Mouse (Mus musculus) bone marrow macrophage, adult 2 months (primary cell): Measurements from ENCODE around the gene Nat10. TPM values are rescaled to one million over a fixed set of nuclear protein-coding genes. Genes with fewer than 3 reads are reported as not detected.

Experiments used
- H3K27ac ChIP-seq: 2 replicates; pipeline ENCODE4 v1.5.1; 2012; ENCODE audit warnings: low read depth, low read length; ENCODE audit not compliant: insufficient read depth
- H3K4me1 ChIP-seq: 2 replicates; pipeline ENCODE4 v1.6.1; 2012; ENCODE audit warnings: low read length; ENCODE audit not compliant: control insufficient read depth, insufficient read depth
- H3K4me3 ChIP-seq: 2 replicates; pipeline ENCODE4 v1.5.1; 2012; ENCODE audit warnings: mild to moderate bottlenecking, low read length, moderate library complexity; ENCODE audit not compliant: insufficient read depth
- CTCF ChIP-seq: IDR thresholded peaks from 2 replicates; pipeline ENCODE4 v1.5.1; 2012; ENCODE audit warnings: low read depth, mild to moderate bottlenecking, low read length, moderate library complexity
- POLR2A ChIP-seq: IDR thresholded peaks from 2 replicates; pipeline ENCODE4 v1.6.1; 2012; ENCODE audit warnings: mild to moderate bottlenecking, low read depth, low read length, borderline replicate concordance
- polyA plus RNA-seq: library from polyadenylated mRNA; stranded (reverse); fragments of >200 nt; gene quantifications from 2 replicates; pipeline ENCODE4 v1.2.4, GENCODE M21; 2012; ENCODE audit not compliant: missing spikeins, insufficient read depth, insufficient read length

The Nat10 gene
- polyA plus RNA-seq, 1 experiment: 8.7 TPM

DNA sequence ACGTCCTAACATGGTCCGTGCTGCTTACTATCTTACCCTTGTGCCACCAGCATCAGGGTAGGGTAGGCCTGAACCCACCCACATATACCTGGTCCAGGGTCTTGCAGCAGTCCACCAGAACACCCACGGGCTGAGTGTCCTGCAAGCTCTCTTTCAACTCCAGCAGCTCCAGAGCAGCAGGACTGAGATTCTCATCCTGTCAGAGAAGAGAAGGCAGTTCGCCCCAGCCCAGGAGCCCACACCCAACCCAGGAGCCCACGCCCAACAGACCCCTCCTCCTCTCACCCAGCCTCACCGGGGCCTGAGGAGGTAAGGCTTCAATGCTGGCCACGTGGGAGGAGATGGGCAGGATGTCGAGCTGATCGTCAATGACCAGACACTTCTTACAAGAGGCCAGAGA, 13.2 kb downstream of the Nat10 start:
- H3K27ac ChIP-seq: no peak overlapping the region
- H3K4me1 ChIP-seq: peaks cover 3% of the 10 kb centered on the region; the same call in 1 of the 2 replicates
- no peak overlapping the region for H3K4me3 ChIP-seq
- TF ChIP-seq CTCF: no peak

DNA sequence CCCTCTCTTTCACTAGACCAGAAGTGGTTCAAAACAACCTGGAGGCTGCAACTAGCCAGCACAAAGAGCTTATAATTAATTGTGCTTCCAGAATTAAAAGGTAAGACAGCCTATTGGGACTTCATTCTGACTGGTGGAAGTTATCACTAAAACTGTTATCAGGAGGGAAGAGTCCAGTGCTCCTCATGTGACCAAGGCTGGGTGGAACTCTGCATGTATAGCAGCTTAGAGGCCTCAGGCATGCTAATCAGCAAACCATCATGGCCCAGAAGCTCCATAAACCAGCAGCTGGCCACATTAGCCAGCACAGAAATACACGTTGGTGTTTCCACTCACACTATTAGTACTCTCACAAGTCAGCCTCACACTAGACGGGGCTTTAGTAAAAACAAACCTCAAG, 14.3 kb downstream of the Nat10 start:
- Histone ChIP-seq H3K27ac (no peak overlapping the region), H3K4me3 (no peak overlapping the region), H3K4me1 (peaks cover 3% of the 10 kb centered on the region; the same call in 1 of the 2 replicates)
- TF ChIP-seq CTCF (no peak), POLR2A (no peak)

DNA sequence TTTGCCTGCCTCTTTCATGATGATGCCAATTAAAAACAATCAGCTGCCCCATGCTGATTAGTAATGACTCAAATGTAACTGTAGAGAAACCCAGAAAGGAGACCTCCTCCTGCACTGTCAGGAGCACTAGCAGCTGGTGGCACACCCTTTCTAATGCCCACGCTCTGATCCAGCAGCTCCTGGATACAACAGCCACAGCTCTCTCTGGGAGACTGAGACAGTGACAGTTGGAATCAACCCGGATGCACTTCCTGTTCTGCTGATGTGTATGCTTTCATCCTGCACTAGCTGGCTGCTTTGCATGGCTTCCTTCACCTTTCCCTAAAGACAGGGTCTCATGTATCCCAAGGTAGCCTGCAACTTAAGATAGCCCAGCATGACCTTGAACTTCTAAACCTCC, 15.0 kb downstream of the Nat10 start:
- no peak overlapping the region for H3K4me3 ChIP-seq
- H3K4me1 ChIP-seq: peaks cover 3% of the 10 kb centered on the region; the same call in 1 of the 2 replicates
- TF ChIP-seq CTCF: no peak
- no peak for TF ChIP-seq POLR2A
- H3K27ac ChIP-seq: no peak overlapping the region

DNA sequence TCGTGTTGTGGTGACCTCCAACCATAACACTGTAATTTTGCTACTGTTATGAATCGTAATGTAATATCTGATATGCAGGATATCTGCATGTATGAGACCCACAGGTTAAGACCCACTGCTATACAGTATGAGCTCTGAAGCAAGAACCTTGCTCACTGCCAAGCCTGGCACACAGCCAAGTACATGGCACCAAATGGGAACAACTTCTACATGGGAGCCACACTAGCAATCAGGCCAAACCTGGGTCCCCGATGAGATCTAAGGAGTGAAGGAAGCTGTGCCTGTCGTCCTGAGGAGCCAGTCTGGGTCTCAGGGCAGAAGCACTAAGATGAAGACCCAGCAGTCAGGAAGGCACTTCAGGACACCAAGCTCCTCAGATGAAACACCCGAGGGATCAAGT, 15.6 kb downstream of the Nat10 start:
- H3K27ac ChIP-seq: no peak overlapping the region
- TF ChIP-seq POLR2A (no peak), CTCF (no peak)
- H3K4me1 ChIP-seq: peaks cover 3% of the 10 kb centered on the region; the same call in 1 of the 2 replicates
- H3K4me3 ChIP-seq: no peak overlapping the region

DNA sequence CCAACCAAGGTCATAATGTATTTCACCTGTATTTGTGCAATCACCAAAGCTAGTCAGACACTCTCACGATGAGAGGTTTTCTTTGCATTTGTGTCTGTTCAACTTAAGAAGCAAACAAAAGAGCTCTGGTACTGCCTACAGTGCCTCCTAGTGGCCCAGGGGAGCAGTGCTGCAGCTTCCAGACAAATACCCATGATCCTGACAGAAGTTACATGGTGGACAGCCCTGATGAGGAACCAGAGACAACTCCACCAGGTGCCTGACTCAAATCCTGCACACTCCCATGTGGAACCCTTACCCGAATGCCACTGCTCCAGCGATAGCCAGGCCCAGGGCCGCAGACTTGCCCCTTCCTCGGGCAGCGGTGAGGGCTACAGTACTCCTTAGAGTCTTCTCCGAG, 17.1 kb downstream of the Nat10 start:
- TF ChIP-seq POLR2A (no peak), CTCF (peak; percentile 70)
- H3K4me3 ChIP-seq: no peak overlapping the region
- no peak overlapping the region for H3K27ac ChIP-seq
- peaks cover 3% of the 10 kb centered on the region; the same call in 1 of the 2 replicates for H3K4me1 ChIP-seq

DNA sequence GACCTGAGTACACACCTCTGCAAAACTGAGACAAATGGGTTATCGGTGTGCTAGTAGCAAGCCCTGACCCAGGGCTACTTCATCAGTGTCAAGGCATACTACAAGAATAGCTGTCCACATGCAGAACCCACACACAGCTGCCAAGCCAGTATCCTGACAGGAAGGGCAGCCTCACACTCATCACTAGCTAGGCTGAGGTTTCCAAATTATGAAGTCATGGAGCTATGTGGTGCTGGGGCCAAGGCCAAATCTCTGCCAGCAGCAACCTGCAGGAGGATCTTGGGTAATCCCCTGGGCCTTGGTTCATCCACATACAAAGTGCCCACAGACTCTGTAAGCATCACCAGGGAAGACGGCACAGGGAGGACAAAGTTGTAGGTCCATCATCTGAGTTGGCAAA, 17.5 kb downstream of the Nat10 start:
- Histone ChIP-seq H3K4me1 (peaks cover 3% of the 10 kb centered on the region; the same call in 1 of the 2 replicates), H3K27ac (no peak overlapping the region), H3K4me3 (no peak overlapping the region)
- TF ChIP-seq CTCF (no peak), POLR2A (no peak)

DNA sequence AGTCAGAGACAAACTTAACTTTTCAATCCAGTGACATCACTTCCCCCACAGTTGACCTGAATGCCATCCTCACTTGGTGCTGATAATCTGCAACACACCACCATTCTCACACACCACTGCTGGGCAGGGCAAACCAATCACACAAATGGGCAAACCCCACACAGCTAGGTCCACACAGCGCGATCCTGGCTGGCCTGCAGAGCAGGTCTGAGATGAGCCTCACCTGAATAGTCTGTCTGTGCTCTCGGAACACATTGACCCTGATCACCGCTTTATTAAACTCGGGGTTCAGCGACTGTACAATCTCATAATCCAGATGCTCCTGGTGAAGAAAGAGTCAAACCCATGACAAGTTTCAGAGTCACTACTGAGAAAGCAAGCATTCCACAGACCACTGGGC, 18.2 kb downstream of the Nat10 start:
- H3K27ac ChIP-seq: no peak overlapping the region
- H3K4me3 ChIP-seq: no peak overlapping the region
- TF ChIP-seq POLR2A (no peak), CTCF (no peak)
- H3K4me1 ChIP-seq: peaks cover 3% of the 10 kb centered on the region; the same call in 1 of the 2 replicates

DNA sequence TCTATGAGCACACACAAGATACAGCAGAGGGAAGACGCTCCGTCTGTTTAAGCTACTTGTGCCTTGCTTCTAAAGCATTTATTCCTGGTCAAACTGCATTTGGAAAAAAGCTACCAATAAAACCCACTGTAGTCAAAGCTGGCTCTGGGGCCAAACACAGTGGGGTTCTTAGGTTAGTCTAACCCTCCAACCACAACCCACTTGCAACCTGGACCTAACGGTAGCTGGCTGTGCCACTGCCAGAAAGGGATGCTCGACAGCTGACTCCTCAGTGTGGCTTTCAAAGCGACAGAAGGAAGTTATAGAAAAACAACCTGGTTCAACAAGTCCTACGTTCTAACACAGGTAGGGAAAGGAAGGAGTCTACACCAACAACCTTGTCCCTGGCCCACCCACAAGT, 29.6 kb downstream of the Nat10 start:
- TF ChIP-seq CTCF: no peak
- TF ChIP-seq POLR2A: no peak
- Histone ChIP-seq H3K4me3 (no peak overlapping the region), H3K27ac (no peak overlapping the region), H3K4me1 (no peaks in the 10 kb centered on the region)

DNA sequence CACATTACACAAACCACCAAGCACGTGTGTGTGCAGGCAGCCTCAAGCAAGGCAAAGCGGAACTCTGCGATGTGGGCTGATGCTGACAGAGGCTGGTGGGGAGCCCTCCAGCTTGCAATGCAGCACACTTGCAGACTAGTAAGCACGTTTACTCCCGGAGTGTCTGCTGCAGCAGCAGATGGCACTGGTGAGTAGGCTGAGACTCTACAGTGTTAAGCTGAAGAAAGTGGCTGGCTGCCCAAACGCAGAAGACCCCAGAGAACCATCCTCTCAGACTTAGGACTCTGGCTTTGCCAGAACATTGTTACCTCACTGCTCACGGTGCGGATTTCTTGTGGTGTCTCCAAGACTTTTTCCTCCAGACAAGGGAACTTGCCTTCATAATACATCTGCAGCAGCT, 30.1 kb downstream of the Nat10 start:
- TF ChIP-seq CTCF: no peak
- no peak for TF ChIP-seq POLR2A
- H3K4me1 ChIP-seq: no peaks in the 10 kb centered on the region
- no peak overlapping the region for H3K4me3 ChIP-seq
- H3K27ac ChIP-seq: no peak overlapping the region

DNA sequence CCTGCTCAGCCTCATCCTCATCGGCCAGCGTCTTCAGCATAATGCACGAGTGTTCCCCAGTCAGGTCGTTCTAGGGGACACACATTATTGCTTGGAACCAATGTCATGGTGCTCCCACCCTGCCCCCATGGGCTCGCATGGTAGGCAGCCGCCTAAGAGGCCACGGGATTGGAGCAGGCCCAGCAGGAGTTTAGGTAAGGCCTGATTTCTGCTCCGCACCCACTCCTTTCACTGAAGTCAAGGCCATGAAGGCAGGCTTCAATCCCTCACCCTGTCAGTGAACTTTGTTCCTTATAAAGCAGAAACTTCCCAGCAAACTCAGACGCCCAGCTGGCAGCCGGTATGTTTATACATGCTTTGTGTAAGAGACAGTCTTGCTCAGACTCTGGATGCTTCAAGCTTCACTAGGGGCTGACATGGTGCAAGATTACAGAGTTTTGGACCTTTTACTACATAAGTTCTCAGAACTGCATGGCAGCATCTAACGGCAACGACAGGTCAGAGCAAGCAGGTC, 33.0 kb downstream of the Nat10 start:
- Histone ChIP-seq H3K27ac (no peak overlapping the region), H3K4me1 (no peaks in the 10 kb centered on the region), H3K4me3 (no peak overlapping the region)
- TF ChIP-seq POLR2A: no peak
- TF ChIP-seq CTCF: no peak

DNA sequence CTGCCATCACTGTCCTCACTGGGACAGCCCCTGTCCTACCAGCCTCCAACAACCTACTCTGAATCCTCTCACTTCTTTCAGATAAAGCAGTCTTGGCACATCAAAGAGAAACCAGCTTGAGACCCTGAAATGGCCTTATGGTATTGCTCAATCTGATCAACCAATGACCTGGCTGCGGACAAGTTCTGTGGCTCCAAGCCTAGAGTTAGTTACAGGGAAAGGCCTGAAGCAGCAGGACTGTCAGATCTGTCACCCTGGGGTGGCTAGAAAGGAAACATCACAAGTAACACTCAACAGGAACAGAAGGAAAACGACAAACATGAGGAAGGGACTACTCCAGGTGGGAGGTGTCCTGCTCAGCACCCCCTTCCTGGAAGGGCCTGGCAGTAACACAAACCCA, 36.5 kb downstream of the Nat10 start:
- no peak for TF ChIP-seq POLR2A
- no peak for TF ChIP-seq CTCF
- no peak overlapping the region for H3K4me3 ChIP-seq
- H3K4me1 ChIP-seq: no peaks in the 10 kb centered on the region
- no peak overlapping the region for H3K27ac ChIP-seq
